Mouse (Mus musculus) forebrain, embryonic 14.5 days (tissue): ENCODE data around the gene Synrg. TPM values are rescaled to one million over a fixed set of nuclear protein-coding genes. Genes with fewer than 3 reads are reported as not detected.

Source experiments
- ATAC-seq: fragments of 200-750 bp; cut with Nextera tagmentation; 2 replicates; pipeline ENCODE4 v1.8.0; 2017; ENCODE audit warnings: mild to moderate bottlenecking, moderate library complexity
- DNase-seq: peaks from one replicate; pipeline ENCODE4 v3.0.0-alpha.2; 2015; ENCODE audit warnings: low spot score
- H3K27ac ChIP-seq: fragments of 300-500 bp; sonication (generic); 2 replicates; pipeline ENCODE4 v1.5.1; 2014; ENCODE audit warnings: low read depth, mild to moderate bottlenecking, control low read depth, low read length, moderate library complexity
- H3K27me3 ChIP-seq: fragments of 300-500 bp; sonication (generic); replicated peaks from 2 replicates; pipeline ENCODE4 v1.6.1; 2014; ENCODE audit warnings: low read length, control low read depth, mixed read lengths; ENCODE audit not compliant: control insufficient read depth, insufficient read depth
- H3K36me3 ChIP-seq: fragments of 300-500 bp; sonication (generic); 2 replicates; pipeline ENCODE4 v1.6.1; 2014; ENCODE audit warnings: low read length, control low read depth; ENCODE audit not compliant: control insufficient read depth, insufficient read depth
- H3K4me1 ChIP-seq: fragments of 300-500 bp; sonication (generic); 2 replicates; pipeline ENCODE4 v1.6.1; 2014; ENCODE audit warnings: antibody characterized with exemption, low read length, control low read depth; ENCODE audit not compliant: control insufficient read depth, insufficient read depth
- H3K4me2 ChIP-seq: fragments of 300-500 bp; sonication (generic); 2 replicates; pipeline ENCODE4 v1.6.1; 2014; ENCODE audit warnings: mild to moderate bottlenecking, control low read depth, low read length
- H3K4me3 ChIP-seq: fragments of 300-500 bp; sonication (generic); 2 replicates; pipeline ENCODE4 v1.5.1; 2014; ENCODE audit warnings: low read depth, low read length, control low read depth
- H3K9ac ChIP-seq: fragments of 300-500 bp; sonication (generic); 2 replicates; pipeline ENCODE4 v1.6.1; 2014; ENCODE audit warnings: mild to moderate bottlenecking, low read length, control low read depth, moderate library complexity
- H3K9me3 ChIP-seq: fragments of 300-500 bp; sonication (generic); replicated peaks from 2 replicates; pipeline ENCODE4 v1.6.1; 2016; ENCODE audit warnings: low read length, control low read depth, mixed read lengths; ENCODE audit not compliant: control insufficient read depth
- WGBS: fragments of 180-500 bp; shearing (Covaris S2); extraction: QIAGEN DNeasy Blood & Tissue Kit; methylation state at CpG from one replicate; pipeline ENCODE4 v1.1.7; 2014; 5-methylcytosine and 5-hydroxymethylcytosine counted together
- polyA plus RNA-seq: library from polyadenylated mRNA; unstranded; fragments of >200 nt; fragmentation: Nextera tagmentation; extraction: Ambion mirVana; gene quantifications from 2 replicates; pipeline ENCODE4 v1.2.1, GENCODE M21; 2014

Gene Synrg
- polyA plus RNA-seq, 1 experiment from 2014 or later: 24.3 TPM

DNA sequence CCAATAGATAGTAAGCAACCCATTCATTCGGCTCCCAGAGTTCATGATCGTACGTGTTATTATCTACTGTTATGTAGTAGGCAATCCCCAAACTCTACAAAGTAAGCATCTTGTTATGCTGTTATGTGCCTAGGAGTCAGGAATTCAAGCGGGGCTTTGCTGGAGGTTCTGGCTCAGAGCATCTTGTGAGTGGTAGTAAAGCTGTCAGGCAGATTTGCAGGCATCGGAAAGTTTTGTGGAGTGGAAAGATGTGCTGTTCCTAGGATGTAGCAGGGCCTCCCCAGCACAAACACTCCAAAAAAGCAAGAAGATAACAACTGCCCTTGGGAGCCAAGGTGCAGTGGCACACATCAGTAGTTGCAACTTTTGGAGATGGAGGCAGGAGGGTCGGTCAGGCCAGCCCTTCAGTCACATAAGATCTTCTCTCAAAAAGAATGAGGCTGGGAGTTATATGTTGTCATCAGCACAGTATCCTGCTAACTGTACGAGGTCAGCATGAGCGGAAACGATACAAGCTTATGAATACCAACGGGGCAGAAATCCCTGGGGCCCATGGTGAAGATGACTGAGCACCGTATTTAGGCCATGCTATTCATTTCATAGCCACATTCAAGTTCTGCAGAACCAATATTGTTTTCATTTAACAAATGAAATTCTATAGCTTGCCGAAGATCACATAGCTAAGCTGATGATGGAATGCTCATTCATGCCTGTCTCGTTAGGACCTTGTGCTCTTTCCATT lies 12.2 kb downstream of the Synrg start:
- H3K4me1 ChIP-seq: no peaks in the 10 kb centered on the region
- no peak overlapping the region for H3K27ac ChIP-seq
- no peak overlapping the region for H3K4me3 ChIP-seq
- H3K9me3 ChIP-seq: no peaks in the 10 kb centered on the region
- no peaks in the 10 kb centered on the region for H3K27me3 ChIP-seq
- no peak overlapping the region for H3K9ac ChIP-seq
- DNase-seq (no peak), ATAC-seq (no peak)
- H3K4me2 ChIP-seq: no peak overlapping the region
- 83% methylated on average over 13 of the region's 13 CpGs for WGBS
- H3K36me3 ChIP-seq: peaks cover 80% of the 10 kb centered on the region

DNA sequence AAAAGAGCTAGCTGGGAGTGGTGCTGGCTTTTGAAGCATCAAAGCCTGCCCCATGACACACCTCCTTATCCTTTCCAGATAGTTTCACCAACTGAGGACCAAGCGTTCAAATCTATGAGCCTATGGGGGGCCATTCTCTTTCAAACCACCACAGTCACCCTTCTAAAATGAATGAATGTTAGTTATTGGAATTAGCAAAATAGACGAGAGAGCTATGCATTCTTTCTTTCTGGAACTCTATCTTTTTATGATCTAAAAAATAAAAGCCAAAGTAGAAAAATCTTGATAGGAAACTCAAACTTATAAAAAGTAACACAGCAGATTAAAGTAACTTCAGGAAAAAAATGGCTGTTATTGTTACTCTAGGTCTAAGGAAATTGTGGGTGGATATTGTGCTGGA lies 13.6 kb downstream of the Synrg start:
- no peak overlapping the region for H3K4me3 ChIP-seq
- no peaks in the 10 kb centered on the region for H3K4me1 ChIP-seq
- no peak overlapping the region for H3K9ac ChIP-seq
- no peaks in the 10 kb centered on the region for H3K9me3 ChIP-seq
- ATAC-seq (no peak), DNase-seq (no peak)
- no peaks in the 10 kb centered on the region for H3K27me3 ChIP-seq
- H3K4me2 ChIP-seq: no peak overlapping the region
- H3K27ac ChIP-seq: no peak overlapping the region
- H3K36me3 ChIP-seq: peaks cover 84% of the 10 kb centered on the region
- WGBS: 82% methylated on average over 2 of the region's 2 CpGs

DNA sequence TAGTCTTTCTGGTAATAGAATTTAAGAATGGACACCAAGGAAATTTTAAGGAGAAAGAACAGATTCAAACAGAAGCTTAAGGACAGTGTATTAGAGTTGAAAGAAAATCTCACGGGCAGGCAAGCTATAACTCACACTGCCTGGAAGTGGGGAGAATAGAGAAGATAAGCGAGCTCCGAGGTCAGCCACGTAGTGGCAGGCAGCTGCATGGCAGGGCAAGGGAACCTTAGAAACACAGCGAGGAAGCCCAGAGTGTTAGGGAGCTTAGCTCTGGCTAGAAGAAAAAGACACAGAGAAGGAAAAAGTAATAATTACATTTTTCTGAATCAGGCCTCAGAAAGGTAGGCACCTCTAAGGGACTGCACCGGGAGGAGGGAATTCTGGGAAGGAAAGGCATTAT lies 15.8 kb downstream of the Synrg start:
- ATAC-seq (no peak), DNase-seq (no peak)
- Histone ChIP-seq H3K36me3 (peaks cover 86% of the 10 kb centered on the region), H3K27ac (no peak overlapping the region), H3K27me3 (no peaks in the 10 kb centered on the region), H3K4me3 (no peak overlapping the region), H3K4me1 (no peaks in the 10 kb centered on the region), H3K4me2 (no peak overlapping the region), H3K9ac (no peak overlapping the region), H3K9me3 (no peaks in the 10 kb centered on the region)
- 95% methylated on average over 6 of the region's 6 CpGs for WGBS

DNA sequence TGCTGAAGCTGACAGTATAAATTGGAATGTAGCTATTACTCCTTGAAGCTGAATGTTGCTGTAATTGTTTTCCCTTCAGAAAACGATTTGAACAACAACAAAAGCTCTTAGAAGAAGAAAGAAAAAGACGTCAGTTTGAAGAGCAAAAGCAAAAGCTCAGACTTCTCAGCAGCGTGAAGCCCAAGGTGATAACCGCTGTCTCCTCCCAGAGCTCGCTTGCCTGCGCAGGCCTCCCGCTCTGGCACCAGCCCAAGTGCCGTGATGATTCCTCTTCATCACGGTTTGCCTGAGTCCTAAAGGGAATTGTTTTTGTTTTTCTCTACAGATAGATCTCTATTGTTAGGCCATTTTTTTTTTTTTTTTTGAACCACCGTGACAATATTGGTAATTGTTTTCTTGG lies 17.1 kb downstream of the Synrg start:
- DNase-seq (no peak), ATAC-seq (no peak)
- H3K4me1 ChIP-seq: no peaks in the 10 kb centered on the region
- no peak overlapping the region for H3K4me2 ChIP-seq
- H3K27ac ChIP-seq: no peak overlapping the region
- no peaks in the 10 kb centered on the region for H3K27me3 ChIP-seq
- H3K9ac ChIP-seq: no peak overlapping the region
- H3K4me3 ChIP-seq: no peak overlapping the region
- H3K9me3 ChIP-seq: no peaks in the 10 kb centered on the region
- 49% methylated on average over 10 of the region's 10 CpGs for WGBS
- H3K36me3 ChIP-seq: peaks cover 91% of the 10 kb centered on the region

DNA sequence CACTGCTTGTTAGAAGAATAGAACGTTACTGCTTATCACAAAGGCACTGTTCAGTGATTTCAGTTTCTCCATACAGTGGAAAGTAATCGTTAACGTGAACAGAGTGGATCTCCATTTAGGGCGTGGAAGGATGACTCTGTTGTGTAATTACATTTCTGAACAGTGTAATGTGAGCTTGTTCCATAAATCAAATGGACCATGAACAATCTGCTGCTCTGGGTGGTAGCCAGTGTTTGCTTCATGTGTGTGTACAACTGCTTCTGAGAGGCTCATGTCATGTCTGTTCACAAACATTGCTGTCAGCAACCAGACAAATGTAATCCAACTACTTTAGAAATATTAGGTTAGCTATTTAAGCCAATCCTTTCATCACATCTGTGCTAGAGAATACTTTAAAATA lies 27.5 kb downstream of the Synrg start:
- 74% methylated on average over 4 of the region's 4 CpGs for WGBS

DNA sequence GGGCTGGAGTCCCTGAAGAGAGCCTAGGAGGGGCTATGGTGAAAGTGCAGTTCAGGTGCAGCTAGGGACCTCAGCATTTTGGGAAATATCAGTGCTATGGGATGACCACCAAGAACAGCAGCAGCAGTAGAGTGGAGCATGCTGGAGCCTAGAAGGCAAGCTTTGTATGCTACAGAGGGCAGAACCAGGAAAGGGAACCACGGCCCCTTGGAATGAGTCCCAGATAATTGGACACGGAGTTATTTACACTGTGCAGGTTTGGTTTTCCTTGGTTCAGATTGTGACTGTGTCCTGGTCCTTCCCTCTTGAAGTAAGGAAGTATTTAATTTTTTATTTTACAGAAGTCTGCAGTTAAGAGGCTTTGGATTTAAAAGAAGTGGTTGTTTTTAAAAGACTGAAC lies 29.2 kb downstream of the Synrg start:
- H3K36me3 ChIP-seq: peaks cover 92% of the 10 kb centered on the region
- 84% methylated on average over 2 of the region's 2 CpGs for WGBS

More for the DNA sequence above, 27.5 kb downstream of the Synrg start:
- ATAC-seq: no peak
- Histone ChIP-seq H3K27ac (no peak overlapping the region), H3K4me1 (no peaks in the 10 kb centered on the region), H3K27me3 (no peaks in the 10 kb centered on the region), H3K36me3 (peaks cover 93% of the 10 kb centered on the region), H3K4me3 (no peak overlapping the region), H3K9ac (no peak overlapping the region), H3K9me3 (no peaks in the 10 kb centered on the region), H3K4me2 (no peak overlapping the region)
- DNase-seq: no peak

DNA sequence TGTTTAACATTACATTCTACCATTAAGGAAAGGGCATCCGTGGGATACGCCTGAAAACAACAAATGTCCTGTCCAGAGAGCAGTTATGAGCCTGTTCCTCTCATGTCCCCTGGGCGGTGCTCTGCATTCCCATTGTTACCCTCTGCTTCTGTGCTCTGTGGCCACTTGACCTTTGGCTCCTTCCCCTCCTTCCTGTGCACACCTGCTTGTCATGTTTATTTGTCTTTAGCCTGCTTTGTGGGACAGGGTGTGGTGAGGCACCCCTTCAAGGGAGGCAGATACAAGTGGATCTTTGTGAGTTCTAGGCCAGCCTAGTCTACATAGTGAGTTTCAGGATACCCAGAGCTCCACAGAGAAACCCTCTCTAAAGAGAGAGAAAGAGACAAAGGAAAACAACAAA lies 30.3 kb downstream of the Synrg start:
- Histone ChIP-seq H3K4me1 (no peaks in the 10 kb centered on the region), H3K4me3 (no peak overlapping the region), H3K27me3 (no peaks in the 10 kb centered on the region), H3K27ac (no peak overlapping the region), H3K9me3 (no peaks in the 10 kb centered on the region), H3K4me2 (no peak overlapping the region), H3K9ac (no peak overlapping the region), H3K36me3 (peaks cover 89% of the 10 kb centered on the region)
- ATAC-seq (no peak), DNase-seq (no peak)
- 79% methylated on average over 3 of the region's 3 CpGs for WGBS

More for the DNA sequence above, 29.2 kb downstream of the Synrg start:
- H3K4me1 ChIP-seq: no peaks in the 10 kb centered on the region
- H3K9ac ChIP-seq: no peak overlapping the region
- ATAC-seq (no peak), DNase-seq (no peak)
- no peak overlapping the region for H3K4me3 ChIP-seq
- H3K27me3 ChIP-seq: no peaks in the 10 kb centered on the region
- H3K4me2 ChIP-seq: no peak overlapping the region
- H3K9me3 ChIP-seq: no peaks in the 10 kb centered on the region
- H3K27ac ChIP-seq: no peak overlapping the region

DNA sequence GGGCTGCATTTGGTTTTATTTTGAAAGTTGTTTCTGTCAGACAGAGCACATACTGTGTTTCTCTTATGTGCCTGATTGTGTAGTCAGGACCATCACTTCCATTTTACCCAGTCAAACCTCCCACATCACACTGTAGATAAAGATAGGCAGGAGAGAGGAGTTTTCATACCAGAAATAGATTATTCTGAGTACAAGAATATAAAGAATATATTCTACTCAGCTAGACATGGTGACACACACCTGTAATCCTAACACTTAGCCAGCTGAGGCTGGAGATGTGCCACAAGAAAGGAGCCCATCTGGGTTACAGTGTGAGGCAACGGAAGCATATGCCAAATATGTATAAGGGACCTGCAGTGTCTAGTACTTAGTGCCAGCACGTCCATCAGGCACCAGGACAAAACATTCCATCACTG lies 31.3 kb downstream of the Synrg start:
- DNase-seq: no peak
- WGBS: 80% methylated on average over 2 of the region's 2 CpGs
- no peak for ATAC-seq
- H3K27ac ChIP-seq: no peak overlapping the region
- H3K27me3 ChIP-seq: no peaks in the 10 kb centered on the region
- H3K4me1 ChIP-seq: no peaks in the 10 kb centered on the region
- no peak overlapping the region for H3K4me3 ChIP-seq
- H3K36me3 ChIP-seq: peaks cover 90% of the 10 kb centered on the region
- no peak overlapping the region for H3K9ac ChIP-seq
- H3K4me2 ChIP-seq: no peak overlapping the region
- no peaks in the 10 kb centered on the region for H3K9me3 ChIP-seq

DNA sequence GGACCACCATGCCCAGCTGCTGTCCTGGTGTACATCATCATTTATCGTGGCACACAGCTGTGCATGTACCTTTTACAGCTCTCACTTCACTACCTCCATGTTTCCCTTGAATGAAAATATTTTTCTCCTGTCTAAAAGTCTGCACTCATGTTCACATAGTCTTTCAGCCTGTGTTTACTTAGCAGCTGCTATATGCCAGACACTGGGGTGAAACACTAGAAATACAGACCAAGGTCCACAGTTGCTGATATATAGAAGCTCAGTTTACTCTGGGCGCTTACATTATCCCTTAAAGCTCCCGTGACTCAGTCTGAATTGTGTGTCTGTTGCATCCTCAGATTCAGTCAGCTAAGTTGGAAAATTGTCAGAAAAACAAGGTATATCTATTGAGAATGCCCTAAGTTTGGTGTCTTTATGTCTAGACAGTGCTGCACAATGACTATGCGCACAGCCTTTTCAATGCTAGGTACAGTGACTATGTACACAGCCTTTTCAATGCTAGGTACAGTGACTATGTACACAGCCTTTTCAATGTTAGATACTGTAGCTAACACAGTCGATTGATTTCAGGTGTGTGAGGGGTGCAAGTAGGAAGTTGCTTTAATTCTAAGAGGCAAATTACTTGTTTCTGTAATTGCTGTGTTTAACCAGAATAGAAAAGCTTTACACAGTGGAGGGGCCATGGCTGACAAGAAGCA lies 33.1 kb downstream of the Synrg start:
- ATAC-seq (no peak), DNase-seq (no peak)
- H3K4me1 ChIP-seq: no peaks in the 10 kb centered on the region
- no peaks in the 10 kb centered on the region for H3K9me3 ChIP-seq
- H3K4me3 ChIP-seq: no peak overlapping the region
- peaks cover 91% of the 10 kb centered on the region for H3K36me3 ChIP-seq
- H3K27me3 ChIP-seq: no peaks in the 10 kb centered on the region
- H3K27ac ChIP-seq: no peak overlapping the region
- no peak overlapping the region for H3K4me2 ChIP-seq
- WGBS: 94% methylated on average over 5 of the region's 5 CpGs
- H3K9ac ChIP-seq: no peak overlapping the region
